Comparison of ENCODE assay signal across 8 mouse cellular contexts in genomic region chr12:89134333-89134732, GRCm38 (mm10).
DNase-seq lines count a peak whose midpoint lies in the region; ATAC-seq and TF ChIP-seq lines count a peak whose summit lies in the region.

No protein-coding gene starts in this region.

- no peak overlapping the region for H3K27ac ChIP-seq in forebrain, embryonic 13.5 days
- no peak overlapping the region for H3K27ac ChIP-seq in forebrain, embryonic 12.5 days
- H3K27ac ChIP-seq in testis, adult 2 months (ENCODE audit: control insufficient read depth, insufficient read depth, low read depth, low read length) = no peak overlapping the region
- no peak overlapping the region for H3K27ac ChIP-seq in forebrain, postnatal 0 days (ENCODE audit: low read depth, low read length)

- DNase-seq in testis, postnatal 14 days (ENCODE audit: low spot score) = no peak
- DNase-seq in forebrain, postnatal 0 days = no peak
- DNase-seq in retina, postnatal 1 day = peak; percentile 49
- DNase-seq in layer of hippocampus, adult 9-11 months = no peak
- DNase-seq in gastrocnemius, postnatal 14 days = no peak

- H3K9ac ChIP-seq in forebrain, embryonic 13.5 days = no peak overlapping the region
- H3K9ac ChIP-seq in forebrain, embryonic 12.5 days = no peak overlapping the region
- H3K9ac ChIP-seq in forebrain, postnatal 0 days = no peak overlapping the region

- intact Hi-C loops in gastrocnemius, postnatal 14 days (cut with DNase I; ENCODE audit: low total_unique reads) = no loop called here

- no peak overlapping the region for H3K4me2 ChIP-seq in forebrain, embryonic 13.5 days
- H3K4me2 ChIP-seq in forebrain, embryonic 12.5 days = no peak overlapping the region
- H3K4me2 ChIP-seq in forebrain, postnatal 0 days (ENCODE audit: low read depth) = no peak overlapping the region

- H3K36me3 ChIP-seq in forebrain, embryonic 13.5 days (ENCODE audit: poor library complexity, severe bottlenecking) = no peaks in the 10 kb centered on the region
- no peaks in the 10 kb centered on the region for H3K36me3 ChIP-seq in forebrain, embryonic 12.5 days (replicated peaks)
- no peaks in the 10 kb centered on the region for H3K36me3 ChIP-seq in testis, adult 2 months (ENCODE audit: control insufficient read depth, insufficient read depth, low read length)
- no peaks in the 10 kb centered on the region for H3K36me3 ChIP-seq in forebrain, postnatal 0 days (ENCODE audit: insufficient read depth)

- H3K9me3 ChIP-seq in forebrain, embryonic 13.5 days (replicated peaks) = no peaks in the 10 kb centered on the region
- no peaks in the 10 kb centered on the region for H3K9me3 ChIP-seq in forebrain, embryonic 12.5 days
- H3K9me3 ChIP-seq in forebrain, postnatal 0 days (ENCODE audit: low read length) = no peaks in the 10 kb centered on the region

- TF ChIP-seq CTCF in testis, adult 2 months (IDR thresholded peaks at IDR 0.05; ENCODE audit: control insufficient read depth, insufficient read depth, insufficient replicate concordance, low read depth, low read length) = peak; percentile 26; the same call in 1 of the 2 replicates
- TF ChIP-seq CTCF in forebrain, postnatal 0 days (IDR thresholded peaks at IDR 0.05; ENCODE audit: low read depth) = peak; percentile 58

- H3K27me3 ChIP-seq in forebrain, embryonic 13.5 days = no peaks in the 10 kb centered on the region
- H3K27me3 ChIP-seq in forebrain, embryonic 12.5 days = no peaks in the 10 kb centered on the region
- no peaks in the 10 kb centered on the region for H3K27me3 ChIP-seq in testis, adult 2 months (ENCODE audit: control insufficient read depth, insufficient read depth, low read length)
- no peaks in the 10 kb centered on the region for H3K27me3 ChIP-seq in forebrain, postnatal 0 days (ENCODE audit: insufficient read depth, low read length)

- ATAC-seq in forebrain, embryonic 13.5 days = peak; percentile 68; the same call in 1 of the 2 replicates
- ATAC-seq in forebrain, embryonic 12.5 days (ENCODE audit: low FRiP score) = no peak
- ATAC-seq in forebrain, postnatal 0 days = peak; percentile 32; the same call in 1 of the 2 replicates

- WGBS in forebrain, embryonic 13.5 days = 79% methylated on average over 2 of the region's 2 CpGs
- WGBS in forebrain, embryonic 12.5 days = 92% methylated on average over 2 of the region's 2 CpGs
- WGBS in forebrain, postnatal 0 days = 56% methylated on average over 2 of the region's 2 CpGs

- no peak overlapping the region for H3K4me3 ChIP-seq in forebrain, embryonic 13.5 days
- H3K4me3 ChIP-seq in forebrain, embryonic 12.5 days (replicated peaks) = no peak overlapping the region
- H3K4me3 ChIP-seq in testis, adult 2 months (ENCODE audit: control insufficient read depth, low read depth, low read length) = no peak overlapping the region
- H3K4me3 ChIP-seq in forebrain, postnatal 0 days (ENCODE audit: low read depth, low read length) = no peak overlapping the region

- no peak for TF ChIP-seq POLR2A in testis, adult 2 months (IDR thresholded peaks at IDR 0.05; ENCODE audit: control insufficient read depth, low read depth, low read length)

- H3K4me1 ChIP-seq in forebrain, embryonic 13.5 days = 0 out of 2 replicates have a peak, but pooled peaks cover 9% of the 10 kb centered on the region
- peaks cover 2% of the 10 kb centered on the region; the same call in 1 of the 2 replicates for H3K4me1 ChIP-seq in forebrain, embryonic 12.5 days
- H3K4me1 ChIP-seq in testis, adult 2 months (ENCODE audit: control insufficient read depth, insufficient read depth, low read length) = no peaks in the 10 kb centered on the region
- H3K4me1 ChIP-seq in forebrain, postnatal 0 days (ENCODE audit: insufficient read depth) = no peaks in the 10 kb centered on the region
